Mouse (Mus musculus) embryonic facial prominence, embryonic 14.5 days (tissue): Measurements from ENCODE around the gene Etv6. TPM values are rescaled to one million over a fixed set of nuclear protein-coding genes. Genes with fewer than 3 reads are reported as not detected.

ENCODE experiments used
- ATAC-seq: fragments of 200-750 bp; cut with Nextera tagmentation; 2 replicates; pipeline ENCODE4 v1.8.0; 2017; ENCODE audit warnings: low read depth, moderate number of reproducible peaks, moderate TSS enrichment
- DNase-seq: peaks from one replicate; pipeline ENCODE4 v3.0.0-alpha.2; 2015; ENCODE audit warnings: low spot score
- H3K27ac ChIP-seq: fragments of 300-500 bp; sonication (generic); replicated peaks from 2 replicates; pipeline ENCODE4 v1.5.1; 2014; ENCODE audit warnings: low read depth, mild to moderate bottlenecking, low read length, moderate library complexity
- H3K27me3 ChIP-seq: fragments of 300-500 bp; sonication (generic); replicated peaks from 2 replicates; pipeline ENCODE4 v1.6.1; 2014; ENCODE audit warnings: low read length; ENCODE audit not compliant: control insufficient read depth, insufficient read depth
- H3K36me3 ChIP-seq: fragments of 300-500 bp; sonication (generic); 2 replicates; pipeline ENCODE4 v1.6.1; 2014; ENCODE audit warnings: low read length, mixed read lengths; ENCODE audit not compliant: control insufficient read depth, insufficient read depth
- H3K4me1 ChIP-seq: fragments of 300-500 bp; sonication (generic); 2 replicates; pipeline ENCODE4 v1.6.1; 2014; ENCODE audit warnings: antibody characterized with exemption, low read length; ENCODE audit not compliant: control insufficient read depth, insufficient read depth
- H3K4me2 ChIP-seq: fragments of 300-500 bp; sonication (generic); 2 replicates; pipeline ENCODE4 v1.6.1; 2014; ENCODE audit warnings: low read depth, mild to moderate bottlenecking, low read length, moderate library complexity, mixed read lengths
- H3K4me3 ChIP-seq: fragments of 300-500 bp; sonication (generic); 2 replicates; pipeline ENCODE4 v1.5.1; 2014; ENCODE audit warnings: low read depth, mild to moderate bottlenecking, low read length
- H3K9ac ChIP-seq: fragments of 300-500 bp; sonication (generic); 2 replicates; pipeline ENCODE4 v1.6.1; 2014; ENCODE audit warnings: low read depth, mild to moderate bottlenecking, low read length, moderate library complexity, mixed read lengths
- H3K9me3 ChIP-seq: fragments of 300-500 bp; sonication (generic); 2 replicates; pipeline ENCODE4 v1.6.1; 2016; ENCODE audit warnings: low read length; ENCODE audit not compliant: control insufficient read depth
- WGBS: fragments of 180-500 bp; shearing (Covaris S2); extraction: QIAGEN DNeasy Blood & Tissue Kit; methylation state at CpG from one replicate; pipeline ENCODE4 v1.1.7; 2014; 5-methylcytosine and 5-hydroxymethylcytosine counted together
- polyA plus RNA-seq: library from polyadenylated mRNA; unstranded; fragments of >200 nt; fragmentation: Nextera tagmentation; extraction: Ambion mirVana; gene quantifications from 2 replicates; pipeline ENCODE4 v1.2.1, GENCODE M21; 2014

The Etv6 gene
- polyA plus RNA-seq, 1 experiment from 2014 or later, result 12.4 TPM

DNA sequence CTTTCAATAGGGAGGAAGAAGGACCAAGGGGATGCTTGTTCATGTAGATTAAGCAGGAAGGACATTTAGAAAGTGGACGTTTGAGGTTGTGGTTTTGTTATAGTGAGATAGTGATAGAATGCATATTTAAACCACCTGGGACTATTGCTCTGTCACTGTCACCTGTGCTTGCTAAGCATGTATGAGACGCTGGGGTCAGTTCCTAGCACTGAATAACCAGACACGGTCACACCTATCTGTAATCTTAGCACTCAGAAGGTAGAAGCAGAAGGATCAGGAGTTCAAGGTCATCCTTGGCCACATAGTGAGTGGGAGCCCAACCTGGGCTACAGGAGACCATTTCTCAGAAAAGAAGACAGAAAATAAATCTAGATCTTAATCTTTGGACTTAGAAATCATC is 100.8 kb downstream of the Etv6 start:
- H3K27ac ChIP-seq, result no peak overlapping the region
- no peaks in the 10 kb centered on the region for H3K9me3 ChIP-seq
- ATAC-seq (no peak), DNase-seq (no peak)
- no peaks in the 10 kb centered on the region for H3K27me3 ChIP-seq
- no peak overlapping the region for H3K4me3 ChIP-seq
- no peak overlapping the region for H3K4me2 ChIP-seq
- peaks cover 3% of the 10 kb centered on the region; the same call in 1 of the 2 replicates for H3K36me3 ChIP-seq
- 82% methylated on average over 3 of the region's 3 CpGs for WGBS
- no peak overlapping the region for H3K9ac ChIP-seq
- H3K4me1 ChIP-seq, result peaks cover 6% of the 10 kb centered on the region

DNA sequence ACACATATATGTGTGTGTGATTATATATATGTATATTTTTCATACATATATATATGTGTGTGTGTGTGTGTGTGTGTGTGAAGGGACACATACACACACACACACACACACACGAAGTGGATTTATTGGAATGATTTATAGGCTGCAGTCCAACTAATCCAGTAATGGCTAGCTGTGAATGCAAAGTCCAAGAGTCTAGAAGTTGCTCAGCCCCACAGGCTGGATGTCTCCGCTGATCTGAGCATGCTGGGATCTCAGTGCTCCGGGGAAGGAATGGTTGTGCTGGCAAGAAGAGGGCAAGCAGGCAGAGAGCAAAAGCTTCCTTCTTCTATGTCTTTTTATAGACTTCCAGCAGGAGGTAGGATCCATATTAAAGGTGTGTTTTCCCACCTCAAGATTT is 103.9 kb downstream of the Etv6 start:
- no peaks in the 10 kb centered on the region for H3K27me3 ChIP-seq
- no peak overlapping the region for H3K9ac ChIP-seq
- DNase-seq (no peak), ATAC-seq (no peak)
- H3K4me2 ChIP-seq, result no peak overlapping the region
- H3K9me3 ChIP-seq, result no peaks in the 10 kb centered on the region
- peaks cover 3% of the 10 kb centered on the region; the same call in 1 of the 2 replicates for H3K36me3 ChIP-seq
- no peak overlapping the region for H3K27ac ChIP-seq
- H3K4me3 ChIP-seq, result no peak overlapping the region
- WGBS, result 90% methylated on average over 3 of the region's 3 CpGs
- peaks cover 21% of the 10 kb centered on the region for H3K4me1 ChIP-seq

DNA sequence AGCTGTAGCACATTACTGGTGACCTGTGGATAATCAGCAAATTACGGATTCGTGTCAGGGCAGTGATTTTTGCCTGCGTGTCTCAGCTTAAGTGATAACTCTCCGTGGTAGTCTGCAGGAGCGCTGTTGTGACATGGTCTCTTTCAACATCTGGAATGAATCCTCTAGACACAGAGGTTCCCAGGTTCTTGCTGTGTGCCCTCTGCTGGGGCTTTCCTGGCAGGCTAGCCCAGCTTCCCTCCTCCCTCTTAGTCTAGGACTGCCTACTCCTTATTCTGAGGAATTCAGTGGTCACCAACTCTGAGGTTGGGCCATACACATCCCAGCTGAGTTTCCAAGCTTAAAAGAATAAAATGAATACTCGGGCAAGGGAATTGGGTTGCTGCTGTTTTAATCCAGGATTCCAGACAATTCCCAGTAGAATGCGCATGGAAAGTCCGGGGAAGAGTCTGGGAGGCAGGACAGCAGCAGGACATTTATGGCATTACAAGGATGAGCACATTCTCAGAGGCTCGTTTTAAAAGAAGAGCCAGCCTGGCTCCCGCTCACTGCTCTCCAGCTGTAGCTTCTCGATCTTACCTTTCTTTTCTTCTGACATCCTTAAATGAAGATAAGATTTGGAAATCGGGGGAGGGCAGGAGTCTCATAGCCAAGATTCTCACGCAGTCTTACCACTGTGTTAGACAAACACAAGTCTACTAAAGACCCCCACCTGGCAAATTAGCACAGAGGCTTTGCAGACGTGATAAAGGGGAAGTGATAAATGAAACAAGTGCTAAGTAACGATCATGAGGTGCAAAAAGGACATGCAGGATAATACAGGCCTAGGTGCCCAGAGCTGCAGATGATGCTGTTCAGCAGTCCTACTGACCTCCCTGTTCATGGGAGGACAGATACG is 105.5 kb downstream of the Etv6 start:
- Histone ChIP-seq H3K9ac (no peak overlapping the region), H3K4me2 (no peak overlapping the region), H3K27me3 (no peaks in the 10 kb centered on the region), H3K36me3 (peaks cover 3% of the 10 kb centered on the region; the same call in 1 of the 2 replicates), H3K4me3 (no peak overlapping the region), H3K9me3 (no peaks in the 10 kb centered on the region), H3K4me1 (peaks cover 21% of the 10 kb centered on the region), H3K27ac (no peak overlapping the region)
- DNase-seq (no peak), ATAC-seq (no peak)
- WGBS, result 57% methylated on average over 16 of the region's 16 CpGs

DNA sequence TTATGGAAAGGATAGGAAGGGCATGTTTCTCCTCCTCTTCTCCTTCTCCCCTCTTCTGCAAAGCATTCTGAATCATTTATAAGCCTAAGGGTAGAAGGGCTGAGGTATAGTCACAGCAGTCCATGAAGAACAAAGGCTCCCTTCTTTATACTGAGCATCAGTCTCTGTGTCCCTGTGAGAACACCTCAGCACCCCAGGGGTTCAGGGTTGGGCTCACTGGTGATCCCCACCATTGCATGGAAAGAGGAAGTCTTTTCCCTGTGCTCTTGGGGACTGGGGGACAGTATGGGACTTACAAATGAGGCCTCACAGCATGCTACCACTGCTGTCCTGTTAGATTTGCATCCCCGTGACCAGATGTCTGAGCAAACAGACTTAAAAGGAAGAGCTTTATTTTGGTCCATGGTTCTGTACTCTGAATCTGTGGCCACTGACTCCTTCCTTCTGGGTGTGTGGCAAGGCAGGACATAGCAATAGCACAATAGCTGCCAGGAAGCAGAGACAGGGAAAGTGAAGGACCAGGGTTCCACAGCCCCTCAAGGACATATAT is 106.2 kb downstream of the Etv6 start:
- Histone ChIP-seq H3K4me2 (no peak overlapping the region), H3K36me3 (peaks cover 3% of the 10 kb centered on the region; the same call in 1 of the 2 replicates), H3K27me3 (no peaks in the 10 kb centered on the region), H3K27ac (no peak overlapping the region), H3K4me1 (peaks cover 21% of the 10 kb centered on the region), H3K9ac (no peak overlapping the region), H3K9me3 (no peaks in the 10 kb centered on the region), H3K4me3 (no peak overlapping the region)
- WGBS, result 96% methylated on average over 1 of the region's 1 CpGs
- no peak for ATAC-seq
- no peak for DNase-seq

DNA sequence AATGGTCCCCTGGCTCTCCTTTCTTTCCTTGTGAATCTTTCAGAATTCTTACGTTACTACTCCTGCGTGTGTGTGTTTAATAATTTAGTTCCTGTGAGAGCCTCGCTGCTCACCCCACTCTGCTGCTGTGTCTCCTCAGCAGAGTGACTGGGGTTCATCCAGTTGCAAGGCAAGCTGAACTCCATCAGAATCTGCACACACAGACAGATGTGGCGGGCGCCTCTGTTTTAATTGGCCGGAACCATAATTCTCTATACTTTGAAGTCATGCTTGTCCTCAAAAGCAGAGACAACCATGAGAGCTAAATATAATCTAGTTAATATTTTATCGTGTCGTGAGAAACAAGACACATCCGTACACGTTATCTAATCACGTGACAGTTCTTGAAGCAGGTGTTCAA is 107.2 kb downstream of the Etv6 start:
- Histone ChIP-seq H3K36me3 (peaks cover 3% of the 10 kb centered on the region; the same call in 1 of the 2 replicates), H3K27me3 (no peaks in the 10 kb centered on the region), H3K27ac (no peak overlapping the region), H3K9ac (no peak overlapping the region), H3K4me2 (no peak overlapping the region), H3K9me3 (no peaks in the 10 kb centered on the region), H3K4me3 (no peak overlapping the region), H3K4me1 (peaks cover 21% of the 10 kb centered on the region)
- ATAC-seq, result no peak
- DNase-seq, result no peak
- WGBS, result 73% methylated on average over 11 of the region's 11 CpGs

DNA sequence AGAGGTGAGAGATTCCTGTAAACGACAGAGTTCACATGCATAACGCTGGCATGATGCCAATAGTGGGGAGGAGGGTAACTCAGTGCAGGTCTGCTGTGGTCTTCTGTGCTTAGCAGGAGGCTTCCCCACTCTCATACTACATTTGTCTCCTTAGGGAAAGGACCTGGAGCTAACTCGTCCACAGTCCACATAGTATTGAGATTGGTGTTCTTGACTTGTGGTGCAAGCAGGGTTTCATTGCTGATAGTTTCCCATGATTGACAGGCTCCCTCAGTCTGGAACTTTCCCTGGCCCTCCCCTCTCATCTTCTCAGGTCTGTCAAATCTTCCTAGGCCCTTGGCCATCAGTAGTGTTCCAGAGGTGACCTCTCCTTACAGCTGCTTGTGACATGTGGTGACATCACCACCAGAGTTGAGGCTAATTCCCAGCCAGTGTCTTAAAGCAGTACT is 108.2 kb downstream of the Etv6 start:
- no peak overlapping the region for H3K4me3 ChIP-seq
- 28% methylated on average over 3 of the region's 3 CpGs for WGBS
- H3K9me3 ChIP-seq, result no peaks in the 10 kb centered on the region
- no peak overlapping the region for H3K9ac ChIP-seq
- H3K27me3 ChIP-seq, result no peaks in the 10 kb centered on the region
- H3K4me2 ChIP-seq, result no peak overlapping the region
- DNase-seq (no peak), ATAC-seq (no peak)
- H3K4me1 ChIP-seq, result peaks cover 25% of the 10 kb centered on the region
- H3K36me3 ChIP-seq, result 0 out of 2 replicates have a peak, but pooled peaks cover 3% of the 10 kb centered on the region
- H3K27ac ChIP-seq, result no peak overlapping the region

DNA sequence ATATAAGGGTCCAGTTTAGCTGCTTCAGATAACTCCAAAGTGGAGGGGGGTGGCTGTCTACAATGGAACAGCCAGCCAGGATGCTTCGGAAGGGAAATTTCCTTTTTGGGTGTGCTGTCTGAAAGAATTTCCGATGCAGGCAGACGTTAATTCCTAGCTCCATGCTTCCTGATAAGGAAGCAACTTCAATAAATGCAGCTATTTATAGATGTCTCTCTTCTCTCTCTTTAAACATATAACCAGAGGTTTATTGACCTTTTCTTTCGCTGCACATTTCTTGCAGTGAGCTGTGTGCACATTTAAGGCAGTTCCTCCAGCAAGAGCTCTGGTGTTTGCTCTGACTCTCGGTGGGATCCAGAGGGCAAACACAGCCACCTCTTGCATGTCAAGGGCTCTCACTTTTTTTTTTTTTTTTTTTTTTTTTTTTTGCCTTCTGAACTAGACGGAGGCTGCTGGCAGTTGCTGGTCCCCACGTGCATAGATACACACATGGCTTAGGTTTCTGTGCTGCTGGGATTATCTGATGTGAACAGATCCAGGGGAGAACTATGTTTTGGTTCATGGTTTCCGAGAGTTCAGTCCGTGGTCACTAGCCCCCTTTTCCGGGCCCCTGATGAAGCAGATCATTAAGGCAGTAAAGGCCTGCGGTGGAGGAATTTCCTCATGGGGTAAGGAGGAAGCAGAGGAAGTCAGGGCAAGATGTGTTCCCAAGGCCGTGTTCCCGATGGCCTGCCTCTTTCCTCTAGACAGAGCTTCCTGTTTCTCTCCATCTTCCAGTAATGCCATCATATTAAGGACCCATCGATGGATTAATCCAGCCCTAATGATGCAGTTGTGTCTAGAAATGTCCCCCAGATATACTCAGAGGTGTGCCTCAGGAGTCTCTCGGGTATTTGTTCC is 109.0 kb downstream of the Etv6 start:
- Histone ChIP-seq H3K27ac (no peak overlapping the region), H3K27me3 (no peaks in the 10 kb centered on the region), H3K4me3 (no peak overlapping the region), H3K36me3 (no peaks in the 10 kb centered on the region), H3K4me2 (no peak overlapping the region), H3K9ac (no peak overlapping the region), H3K9me3 (no peaks in the 10 kb centered on the region), H3K4me1 (peaks cover 25% of the 10 kb centered on the region)
- DNase-seq, result no peak
- 64% methylated on average over 15 of the region's 15 CpGs for WGBS
- no peak for ATAC-seq
